Mouse (Mus musculus): ENCODE measurements around the gene Plin5.
"Not testable (repeated sequence)": the region's sequence is repeated elsewhere in the genome, so short reads cannot be mapped to it uniquely, and the experiment has no call there.

Gene Plin5

GRCm38 (mm10) chr17:56104821-56105220 is 12.6 kb downstream of the Plin5 start:
- not testable (repeated sequence) for DNase-seq

GRCm38 (mm10) chr17:56103465-56104285 is 13.7 kb downstream of the Plin5 start:
- no peak for DNase-seq

GRCm38 (mm10) chr17:56102927-56103326 is 14.5 kb downstream of the Plin5 start:
- no peak for DNase-seq

- no peak for DNase-seq
Observed at GRCm38 (mm10) chr17:56102158-56102557, 15.2 kb downstream of the Plin5 start.

GRCm38 (mm10) chr17:56100811-56101210 is 16.6 kb downstream of the Plin5 start:
- DNase-seq: no peak

GRCm38 (mm10) chr17:56098711-56099572 is 18.5 kb downstream of the Plin5 start:
- no peak for DNase-seq

- no peak for DNase-seq
Observed at GRCm38 (mm10) chr17:56098180-56098579, 19.2 kb downstream of the Plin5 start.

GRCm38 (mm10) chr17:56096883-56097282 is 20.5 kb downstream of the Plin5 start:
- no peak for DNase-seq

GRCm38 (mm10) chr17:56092794-56093193 is 24.6 kb downstream of the Plin5 start:
- DNase-seq: no peak

- no peak for DNase-seq
Observed at GRCm38 (mm10) chr17:56092312-56092711, 25.1 kb downstream of the Plin5 start.

- peak; percentile 30 for DNase-seq
Observed at GRCm38 (mm10) chr17:56080781-56081585, 36.4 kb downstream of the Plin5 start.

GRCm38 (mm10) chr17:56079921-56080320 is 37.5 kb downstream of the Plin5 start:
- peak; percentile 45 for DNase-seq

- peak; percentile 100 for DNase-seq
Observed at GRCm38 (mm10) chr17:56078880-56079795, 38.3 kb downstream of the Plin5 start, which contains the start of gene Hdgfl2. Gene Hdgfl2, plus strand, starts transcription at chr17:56079634.

- peak; percentile 53 for DNase-seq
Observed at GRCm38 (mm10) chr17:56078361-56078760, 39.0 kb downstream of the Plin5 start.

GRCm38 (mm10) chr17:56077523-56077922 is 39.9 kb downstream of the Plin5 start:
- DNase-seq: no peak

GRCm38 (mm10) chr17:56074827-56075208 is 42.6 kb downstream of the Plin5 start, which contains the start of gene Ubxn6:
Gene Ubxn6, minus strand, starts transcription at chr17:56075028.
- peak; percentile 98 for DNase-seq

- DNase-seq: peak; percentile 90
Observed at GRCm38 (mm10) chr17:56074097-56074826, 43.1 kb downstream of the Plin5 start.

GRCm38 (mm10) chr17:56072243-56072642 is 45.2 kb downstream of the Plin5 start:
- no peak for DNase-seq

GRCm38 (mm10) chr17:56071126-56071525 is 46.3 kb downstream of the Plin5 start:
- DNase-seq: no peak

GRCm38 (mm10) chr17:56069066-56069465 is 48.3 kb downstream of the Plin5 start:
- no peak for DNase-seq

GRCm38 (mm10) chr17:56066451-56066850 is 50.9 kb downstream of the Plin5 start:
- no peak for DNase-seq
